Mouse (Mus musculus): Measurements from ENCODE around the gene Olfr198.
"Not testable (repeated sequence)": the region's sequence is repeated elsewhere in the genome, so short reads cannot be mapped to it uniquely, and the experiment has no call there.

Olfr198 gene

GRCm38 (mm10) chr16:59203433-59203832, at the start of gene Olfr198:
Olfr198 (minus strand) TSS chr16:59203533.
- DNase-seq (ENCODE audit: inconsistent ontology term), result not testable (repeated sequence)

- no peak for DNase-seq (ENCODE audit: inconsistent ontology term)
These were observed 46.4 kb upstream of the Olfr198 start for GRCm38 (mm10) chr16:59249684-59250083.

GRCm38 (mm10) chr16:59219667-59220066, 16.3 kb upstream of the Olfr198 start, which contains the start of gene Olfr199:
Olfr199 (minus strand) TSS chr16:59219767.
- DNase-seq (ENCODE audit: inconsistent ontology term), result not testable (repeated sequence)

- DNase-seq (ENCODE audit: inconsistent ontology term), result not testable (repeated sequence)
These were observed 14.5 kb upstream of the Olfr198 start for GRCm38 (mm10) chr16:59217861-59218260.

DNA sequence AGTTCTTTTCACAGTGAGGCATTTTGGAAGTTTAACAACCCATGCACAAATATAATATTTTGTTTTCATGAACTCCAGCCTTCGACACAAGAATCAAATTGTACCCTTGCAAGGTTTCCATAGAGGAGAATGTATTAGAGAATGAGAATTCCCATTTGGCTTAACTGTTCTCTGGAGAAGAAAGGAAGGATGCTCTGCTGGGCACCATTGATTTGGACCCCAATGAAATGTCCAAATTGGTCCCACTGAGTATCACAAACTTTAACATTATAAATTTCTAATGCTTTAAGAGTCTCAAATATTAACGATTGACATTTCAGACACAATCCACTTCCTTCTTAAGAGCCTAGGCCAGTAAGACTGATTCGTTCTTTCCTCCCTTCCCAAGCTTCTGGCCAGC, 33.0 kb downstream of the Olfr198 start, which contains the start of gene Olfr196:
Olfr196 (minus strand) TSS at position 101 of the 400 bp plus-strand sequence.
- no peak for DNase-seq (ENCODE audit: inconsistent ontology term)

DNA sequence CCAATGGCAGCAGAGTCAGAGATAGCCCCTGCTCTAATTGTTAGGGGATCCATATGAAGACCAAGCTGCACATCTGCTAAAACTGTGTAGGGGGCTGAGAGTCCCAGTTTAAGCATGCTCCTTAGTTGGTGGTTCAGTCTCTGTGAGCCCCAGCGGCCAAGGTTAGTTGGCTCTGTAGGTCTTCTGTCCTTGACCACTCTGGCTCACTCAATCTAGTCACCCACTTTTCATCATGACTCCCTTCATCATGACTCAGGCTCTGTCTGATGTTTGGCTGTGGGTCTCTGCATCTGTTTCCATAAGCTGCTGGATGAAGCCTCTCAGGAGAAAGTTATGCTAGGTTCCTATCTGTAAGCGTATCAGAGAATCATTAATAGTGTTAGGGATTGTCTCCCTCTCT, 51.3 kb downstream of the Olfr198 start:
- no peak for DNase-seq (ENCODE audit: inconsistent ontology term)

Measured in Muller cell, postnatal 12 days (primary cell).